Mouse (Mus musculus): ENCODE data around the gene AW011738. TPM values are rescaled to one million over a fixed set of nuclear protein-coding genes. Genes with fewer than 3 reads are reported as not detected.

Gene AW011738
- total RNA-seq, 2 experiments from 2014 or later = 2.6 to 3.5 TPM

GRCm38 (mm10) chr4:156249567-156249966, 46.5 kb downstream of the AW011738 start:
- DNase-seq = no peak

- no peak for DNase-seq
These were observed 48.0 kb downstream of the AW011738 start for GRCm38 (mm10) chr4:156251081-156251480.

- DNase-seq = no peak
These were observed 49.0 kb downstream of the AW011738 start for GRCm38 (mm10) chr4:156252140-156252539.

- DNase-seq = no peak
These were observed 49.5 kb downstream of the AW011738 start for GRCm38 (mm10) chr4:156252619-156253018.

- no peak for DNase-seq
These were observed 49.9 kb downstream of the AW011738 start for GRCm38 (mm10) chr4:156253043-156253442.

GRCm38 (mm10) chr4:156254361-156255077, 51.4 kb downstream of the AW011738 start:
- DNase-seq = no peak

Small RNA genes lying within 50 kb of the gene (microRNA-seq; reads per million reads assigned to microRNA genes)
- gene Mir7658 = 1.4 reads per million

Other genes with a start within 250 kb of the AW011738 start
- 100 to 1,000 TPM; 117 to 132 TPM for gene C1qtnf12, start 241.0 kb upstream of the AW011738 start, total RNA-seq (2021)
- 1 to 10 TPM; 5.7 to 6.1 TPM for gene B3galt6, start 210.7 kb upstream of the AW011738 start, total RNA-seq (2021)
- 100 to 1,000 TPM; 184 to 191 TPM for gene Sdf4, start 210.4 kb upstream of the AW011738 start, total RNA-seq (2021)
- 1 to 10 TPM; 1.9 TPM for gene Tnfrsf4, start 189.5 kb upstream of the AW011738 start, total RNA-seq (2021)
- gene Tnfrsf18, start 177.1 kb upstream of the AW011738 start, total RNA-seq (2021) = under 1 TPM; 0.51 to 0.66 TPM
- under 1 TPM; 0.27 to 0.67 TPM for gene Ttll10, start 143.9 kb upstream of the AW011738 start, total RNA-seq (2021)
- 10 to 100 TPM; 10.6 to 13.8 TPM for gene 9430015G10Rik, start 93.3 kb upstream of the AW011738 start, total RNA-seq (2021)
- under 1 TPM; 0.09 to 0.15 TPM for gene Rnf223, start 72.8 kb upstream of the AW011738 start, total RNA-seq (2021)
- 10 to 100 TPM; 59.6 to 82.4 TPM for gene Agrn, start 5.8 kb upstream of the AW011738 start, total RNA-seq (2021)
- 1 to 10 TPM; 1.6 to 2.2 TPM for gene Isg15, start 2.5 kb upstream of the AW011738 start, total RNA-seq (2021)
- gene Perm1, start 12.6 kb downstream of the AW011738 start, total RNA-seq (2021) = 10 to 100 TPM in 1 of 2 experiments, 1 to 10 TPM in 1; 9.8 to 28.4 TPM
- 10 to 100 TPM; 13.3 to 20.3 TPM for gene Plekhn1, start 31.6 kb downstream of the AW011738 start, total RNA-seq (2021)
- 10 to 100 TPM; 39.4 to 41.0 TPM for gene Noc2l, start 32.7 kb downstream of the AW011738 start, total RNA-seq (2021)
- 1 to 10 TPM; 1.4 to 3.1 TPM for gene Samd11, start 52.4 kb downstream of the AW011738 start, total RNA-seq (2021)
- gene Vmn2r-ps159, start 127.8 kb downstream of the AW011738 start, total RNA-seq (2021) = not detected